Mouse (Mus musculus) ovary, postnatal 36 days (tissue): ENCODE measurements around the gene Olfr578.

Source experiments
- DNase-seq: peaks from one replicate; pipeline ENCODE4 v3.0.0; 2022; ENCODE audit warnings: low spot score, mixed read lengths

The Olfr578 gene

DNA sequence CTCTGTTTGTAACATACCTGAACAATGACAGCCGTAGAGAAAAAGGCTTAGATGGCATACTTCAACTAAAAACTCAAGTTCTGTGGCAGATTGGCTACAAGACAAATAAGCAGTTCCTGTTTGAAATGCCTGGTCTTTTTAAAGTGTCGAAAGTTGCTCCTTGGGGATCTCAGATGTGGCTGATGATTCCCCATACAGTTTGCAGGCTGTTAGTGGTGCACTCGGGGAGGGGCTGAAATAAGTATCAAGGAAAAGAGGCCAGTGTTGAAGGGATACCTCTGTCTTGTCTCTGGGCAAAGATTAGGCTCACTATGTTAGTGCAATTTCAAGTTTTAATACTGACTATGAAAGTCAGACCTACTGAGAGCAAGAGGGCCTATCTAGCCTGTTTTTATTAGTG, at the start of gene Olfr578:
Gene Olfr578, minus strand, starts transcription at position 101 of the 400 bp plus-strand sequence.
- no peak for DNase-seq

GRCm38 (mm10) chr7:103037724-103038123, 48.6 kb upstream of the Olfr578 start, which contains the start of gene Olfr582:
Olfr582 (plus strand) TSS chr7:103038024.
- DNase-seq = no peak

DNA sequence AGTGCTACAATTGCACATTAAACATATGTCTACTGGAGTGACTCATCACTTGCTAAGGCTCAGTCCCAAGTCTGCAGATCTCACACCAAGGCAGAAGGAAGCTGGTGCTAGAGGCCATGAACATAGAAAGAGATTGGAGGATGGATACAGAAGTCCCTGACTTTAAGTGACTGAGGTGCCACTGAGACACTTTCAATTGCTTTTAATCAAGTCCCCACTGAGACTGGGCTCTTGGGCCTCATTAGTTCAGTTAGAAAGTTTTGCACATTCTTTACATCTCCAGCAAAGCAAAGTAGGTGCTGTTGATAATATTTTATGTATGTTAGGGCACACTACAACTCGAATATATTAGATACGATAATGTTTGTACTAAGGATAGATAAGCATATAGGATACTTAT, 13.3 kb downstream of the Olfr578 start, which contains the start of gene Olfr577:
Gene Olfr577, minus strand, starts transcription at position 101 of the 400 bp plus-strand sequence.
- no peak for DNase-seq

DNA sequence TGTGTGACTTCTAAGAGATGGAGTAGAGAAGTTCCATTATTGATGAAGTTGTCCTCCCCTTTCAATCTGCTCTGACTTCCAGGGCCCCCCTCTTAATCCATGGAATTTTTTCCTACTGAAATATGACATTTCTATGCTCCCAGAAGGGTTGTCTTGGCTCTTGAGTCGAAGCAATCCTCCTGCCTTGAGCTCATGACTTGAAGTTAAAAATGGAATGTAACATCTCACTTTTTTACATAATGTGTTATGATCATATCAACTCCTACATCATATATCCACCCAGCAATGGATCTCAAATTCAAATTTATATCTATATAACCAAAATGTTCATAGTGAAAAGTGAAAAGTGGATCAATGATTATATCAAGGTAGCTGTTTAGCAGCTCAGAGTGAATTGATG, 14.7 kb downstream of the Olfr578 start:
- no peak for DNase-seq

- DNase-seq = no peak
Observed at GRCm38 (mm10) chr7:102962360-102962759, 26.8 kb downstream of the Olfr578 start, which contains the start of gene Olfr576. Olfr576 (plus strand) TSS chr7:102962660.

DNA sequence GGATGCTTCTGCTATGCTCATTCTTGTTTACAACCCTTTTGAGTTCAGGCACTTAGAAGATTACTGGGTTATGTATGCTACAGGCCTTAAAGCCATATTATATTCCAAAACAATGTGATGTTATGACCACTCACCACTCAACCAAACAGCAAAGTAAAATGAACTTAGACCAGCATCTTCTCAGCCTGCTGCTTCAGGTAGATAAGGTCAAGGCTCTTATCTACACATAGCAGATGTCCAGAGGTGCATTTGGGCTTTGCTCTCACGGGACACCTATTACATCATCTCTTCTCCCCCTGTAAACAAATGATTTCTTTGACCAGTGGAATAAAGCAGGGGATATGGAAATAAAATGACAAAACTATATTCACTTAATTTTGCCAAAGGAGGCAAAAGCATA, 30.5 kb downstream of the Olfr578 start, which contains the start of gene Olfr575:
Gene Olfr575, minus strand, starts transcription at position 183 of the 400 bp plus-strand sequence.
- DNase-seq = no peak

GRCm38 (mm10) chr7:102958137-102958536, 31.0 kb downstream of the Olfr578 start:
- DNase-seq = no peak

DNA sequence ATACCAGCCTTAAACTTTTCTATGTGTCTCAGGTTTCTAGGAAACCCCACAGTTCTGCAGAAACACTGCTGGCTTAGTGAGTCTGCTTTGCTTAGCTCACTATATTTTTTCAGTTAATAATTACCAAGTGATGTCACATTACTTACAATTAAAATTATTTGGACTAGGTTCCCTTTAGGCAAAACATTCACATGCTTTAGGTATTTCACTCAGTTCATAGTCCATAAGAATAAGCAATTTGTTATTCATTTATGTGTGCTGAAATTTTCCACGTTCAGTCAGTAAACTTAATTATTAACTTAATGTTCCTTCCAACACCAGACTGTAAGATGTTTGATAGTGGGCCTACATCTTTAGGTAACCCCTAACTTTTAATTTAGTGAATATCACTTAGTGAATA, 38.4 kb downstream of the Olfr578 start:
- no peak for DNase-seq

GRCm38 (mm10) chr7:102948167-102948566, 41.0 kb downstream of the Olfr578 start, which contains the start of gene Olfr574:
Olfr574 (plus strand) TSS chr7:102948467.
- DNase-seq = no peak

DNA sequence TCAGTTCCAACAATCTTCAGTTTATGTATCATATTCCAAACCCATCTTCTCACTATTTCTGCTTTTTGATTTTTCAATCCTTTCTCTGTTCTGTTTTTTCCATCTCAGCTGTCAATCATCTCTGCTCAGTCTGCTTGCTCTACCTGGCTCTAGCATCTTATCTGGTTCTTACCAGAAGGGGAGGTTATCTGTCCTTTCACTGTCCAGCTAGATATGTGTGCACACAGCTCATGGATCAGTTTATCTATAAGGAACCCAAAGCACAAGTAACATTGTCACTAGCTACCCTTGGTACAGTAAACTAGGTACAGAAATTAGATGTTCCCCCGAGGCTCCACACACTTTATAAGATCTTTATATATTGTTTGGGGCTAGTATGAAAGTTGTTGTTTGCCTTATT, 45.7 kb downstream of the Olfr578 start:
- no peak for DNase-seq

DNA sequence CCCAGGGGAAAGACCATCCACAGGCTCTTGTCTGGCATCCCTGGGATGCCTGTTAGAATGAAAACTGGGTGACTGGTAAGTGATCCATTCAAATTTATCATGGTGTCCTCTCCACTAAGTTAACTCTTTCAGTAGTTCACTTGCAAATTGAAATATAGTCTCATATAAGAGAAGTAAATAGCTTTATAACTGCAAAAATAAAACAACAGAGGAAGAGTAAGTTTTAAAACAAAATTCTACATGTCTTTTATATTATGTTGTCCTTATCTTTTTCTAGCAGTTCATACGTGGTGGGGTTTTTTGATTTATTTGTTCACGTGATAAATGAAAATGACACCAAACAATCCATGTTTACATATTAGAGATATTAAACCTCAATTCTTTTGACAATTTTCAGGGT, 46.6 kb downstream of the Olfr578 start, which contains the start of gene Olfr573-ps1:
Gene Olfr573-ps1, minus strand, starts transcription at position 101 of the 400 bp plus-strand sequence.
- no peak for DNase-seq
